ENCODE assay signal across 23 mouse cellular contexts in the genomic region with DNA sequence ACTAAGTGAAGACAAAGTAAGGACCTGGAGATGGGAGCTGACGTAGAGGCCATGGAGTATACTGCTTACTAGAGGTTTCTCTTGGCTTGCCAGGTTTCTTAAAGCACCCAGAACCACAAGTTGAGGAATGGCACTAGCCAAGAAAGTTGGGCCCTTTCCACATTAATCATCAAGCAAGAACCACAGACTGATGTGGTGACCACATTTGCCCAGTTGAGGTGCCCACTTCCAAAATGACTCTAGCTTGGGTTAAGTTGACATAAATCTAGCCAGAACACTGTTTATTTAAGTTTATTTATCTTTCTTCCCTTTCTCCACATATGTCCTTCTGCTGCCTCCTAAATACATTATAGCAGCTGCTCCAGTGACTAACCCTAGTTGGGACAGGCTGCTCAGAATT.
"Had no signal": no experiment of that assay in that cellular context is flagged by ENCODE, and none has a peak within 500 bp of the region (broad histone marks: within the 10 kb centered on the region; RNA-seq: fewer than 3 reads in every experiment).

No protein-coding gene starts in this region.

- H3K4me2 ChIP-seq: heart, embryonic 12.5 days; hindbrain, embryonic 13.5 days; hindbrain, embryonic 15.5 days; kidney, embryonic 15.5 days; limb, embryonic 12.5 days; liver, embryonic 11.5 days; liver, embryonic 13.5 days; liver, embryonic 15.5 days had no signal

- H3K4me3 ChIP-seq: heart, embryonic 10.5 days; heart, embryonic 12.5 days; hindbrain, embryonic 13.5 days; hindbrain, embryonic 15.5 days; kidney, embryonic 15.5 days; layer of hippocampus, adult 2 months; left cerebral cortex, adult 2 months; limb, embryonic 10.5 days; limb, embryonic 12.5 days; liver, embryonic 13.5 days; liver, embryonic 15.5 days had no signal

- H3K4me1 ChIP-seq: heart, embryonic 10.5 days; heart, embryonic 12.5 days; hindbrain, embryonic 15.5 days; kidney, embryonic 15.5 days; limb, embryonic 12.5 days; liver, embryonic 13.5 days; liver, embryonic 15.5 days had no signal

- DNase-seq: gastrocnemius, postnatal 14 days; gastrocnemius, postnatal 36 days; heart, postnatal 4 days; kidney, adult 11 months; kidney, adult 9 months; kidney, postnatal 14 days; kidney, postnatal 4 days; liver; liver, embryonic 13.5 days had no signal

- H3K9ac ChIP-seq: heart, embryonic 12.5 days; hindbrain, embryonic 13.5 days; hindbrain, embryonic 15.5 days; kidney, embryonic 15.5 days; limb, embryonic 12.5 days; liver, embryonic 13.5 days; liver, embryonic 15.5 days had no signal

- H3K36me3 ChIP-seq: heart, embryonic 10.5 days; heart, embryonic 12.5 days; hindbrain, embryonic 13.5 days; hindbrain, embryonic 15.5 days; kidney, embryonic 15.5 days; limb, embryonic 10.5 days; limb, embryonic 12.5 days; liver, embryonic 13.5 days; liver, embryonic 15.5 days had no signal

- H3K27me3 ChIP-seq: heart, embryonic 12.5 days; hindbrain, embryonic 13.5 days; hindbrain, embryonic 15.5 days; kidney, embryonic 15.5 days; limb, embryonic 12.5 days; liver, embryonic 13.5 days; liver, embryonic 15.5 days had no signal

- H3K9me3 ChIP-seq: heart, embryonic 10.5 days; heart, embryonic 12.5 days; hindbrain, embryonic 13.5 days; hindbrain, embryonic 15.5 days; kidney, embryonic 15.5 days; limb, embryonic 10.5 days; limb, embryonic 12.5 days; liver, embryonic 13.5 days; liver, embryonic 15.5 days had no signal

- ATAC-seq: inflammation-experienced regulatory T-cells, adult 6 months; intestine, embryonic 16.5 days had no signal

- H3K27ac ChIP-seq: heart, embryonic 10.5 days; hindbrain, embryonic 13.5 days; hindbrain, embryonic 15.5 days; kidney, embryonic 15.5 days; kidney, postnatal 0 days; layer of hippocampus, adult 2 months; left cerebral cortex, adult 2 months; limb, embryonic 10.5 days; limb, embryonic 12.5 days; liver, embryonic 13.5 days; liver, embryonic 15.5 days had no signal
